Comparison of ENCODE assay signal across 8 mouse cellular contexts in the genomic region with DNA sequence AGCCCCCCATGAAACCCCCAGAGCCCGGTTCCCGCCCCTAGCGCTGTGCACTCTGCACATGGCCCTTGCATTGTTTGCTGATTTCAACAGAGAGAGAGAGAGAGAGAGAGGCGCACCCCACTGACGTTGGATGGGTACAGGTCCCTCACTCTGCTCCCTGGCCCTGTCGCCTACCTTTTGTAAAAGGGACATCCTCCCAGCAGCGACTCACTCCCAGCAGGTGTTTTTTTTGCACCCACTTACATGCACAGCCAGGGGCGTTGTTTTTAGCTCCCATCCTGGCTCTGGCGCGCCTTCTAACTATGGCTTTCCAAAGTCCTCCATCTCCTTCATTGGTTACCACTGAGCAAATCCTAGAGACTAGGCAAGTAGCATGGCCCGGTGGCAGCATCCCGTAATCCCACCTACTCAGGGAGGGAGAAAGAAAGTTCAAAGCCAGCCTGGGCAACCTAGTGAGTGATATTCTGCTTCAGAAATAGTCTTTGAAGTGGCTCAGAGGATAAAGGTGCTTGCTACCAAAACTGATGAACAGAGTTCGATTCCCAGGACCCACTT. TPM values are rescaled to one million over a fixed set of nuclear protein-coding genes. Genes with fewer than 3 reads are reported as not detected.
DNase-seq lines count a peak whose midpoint lies in the region; ATAC-seq and TF ChIP-seq lines count a peak whose summit lies in the region.

No protein-coding gene starts in this region.

- peaks cover 43% of the 10 kb centered on the region for H3K4me1 ChIP-seq in heart, embryonic 12.5 days (replicated peaks)
- H3K4me1 ChIP-seq in G1E (ENCODE audit: insufficient read depth, low read depth, low read length) = peaks cover 54% of the 10 kb centered on the region
- H3K4me1 ChIP-seq in forebrain, embryonic 16.5 days (replicated peaks; ENCODE audit: control insufficient read depth, insufficient read depth, low read length) = peaks cover 38% of the 10 kb centered on the region
- H3K4me1 ChIP-seq in liver, postnatal 0 days (ENCODE audit: insufficient read depth) = peaks cover 34% of the 10 kb centered on the region

- peak overlapping the region; percentile 76 for H3K4me3 ChIP-seq in heart, embryonic 12.5 days
- peak overlapping the region; percentile 93; the same call in 1 of the 2 replicates for H3K4me3 ChIP-seq in G1E (ENCODE audit: low read depth, low read length)
- H3K4me3 ChIP-seq in forebrain, embryonic 16.5 days (replicated peaks; ENCODE audit: low read length) = peak overlapping the region; percentile 75
- peak overlapping the region; percentile 81 for H3K4me3 ChIP-seq in liver, postnatal 0 days (ENCODE audit: low read depth, low read length)

- no peak for DNase-seq in heart, postnatal 25 days (ENCODE audit: low spot score)
- DNase-seq in G1E (ENCODE audit: low spot score) = no peak
- no peak for DNase-seq in liver, postnatal 0 days
- DNase-seq in urinary bladder, adult 2 months (ENCODE audit: low spot score) = no peak
- DNase-seq in c-Kit-positive CD71-positive TER-119-positive erythroid progenitor cells, embryonic 14.5 days (ENCODE audit: low spot score) = no peak
- DNase-seq in thymus, adult 18-20 months = no peak

- no peaks in the 10 kb centered on the region for H3K9me3 ChIP-seq in heart, embryonic 12.5 days (replicated peaks)
- no peaks in the 10 kb centered on the region for H3K9me3 ChIP-seq in G1E (replicated peaks)
- H3K9me3 ChIP-seq in forebrain, embryonic 16.5 days (ENCODE audit: control insufficient read depth, low read length) = no peaks in the 10 kb centered on the region
- H3K9me3 ChIP-seq in liver, postnatal 0 days (ENCODE audit: low read length) = no peaks in the 10 kb centered on the region

- peak overlapping the region; percentile 96 for H3K9ac ChIP-seq in heart, embryonic 12.5 days
- peak overlapping the region; percentile 84 for H3K9ac ChIP-seq in forebrain, embryonic 16.5 days (replicated peaks; ENCODE audit: low read depth, low read length)
- H3K9ac ChIP-seq in liver, postnatal 0 days (replicated peaks) = peak overlapping the region; percentile 95

- H3K27ac ChIP-seq in heart, embryonic 12.5 days (ENCODE audit: poor library complexity, severe bottlenecking) = peak overlapping the region; percentile 100
- peak overlapping the region; percentile 90 for H3K27ac ChIP-seq in forebrain, embryonic 16.5 days (ENCODE audit: low read length)
- peak overlapping the region; percentile 99 for H3K27ac ChIP-seq in liver, postnatal 0 days (ENCODE audit: low read depth)

- no peak for TF ChIP-seq CTCF in G1E (IDR thresholded peaks at IDR 0.05; ENCODE audit: low read depth, low read length)
- peak; percentile 38; the same call in 1 of the 2 replicates for TF ChIP-seq CTCF in liver, postnatal 0 days (IDR thresholded peaks at IDR 0.05; ENCODE audit: low read depth)

- H3K36me3 ChIP-seq in heart, embryonic 12.5 days = peaks cover 19% of the 10 kb centered on the region
- peaks cover 47% of the 10 kb centered on the region for H3K36me3 ChIP-seq in G1E (replicated peaks)
- H3K36me3 ChIP-seq in forebrain, embryonic 16.5 days (ENCODE audit: control insufficient read depth, insufficient read depth) = no peaks in the 10 kb centered on the region
- peaks cover 16% of the 10 kb centered on the region for H3K36me3 ChIP-seq in liver, postnatal 0 days (replicated peaks; ENCODE audit: insufficient read depth, low read length)

- peak; percentile 0; the same call in 1 of the 2 replicates for ATAC-seq in heart, embryonic 12.5 days (ENCODE audit: insufficient number of reproducible peaks, low FRiP score)
- no peak for ATAC-seq in G1E (ENCODE audit: extremely low read depth, insufficient number of reproducible peaks, low FRiP score, poor library complexity, severe bottlenecking)
- ATAC-seq in forebrain, embryonic 16.5 days = no peak
- ATAC-seq in liver, postnatal 0 days = peak; percentile 40

- WGBS in heart, embryonic 12.5 days = 14% methylated on average over 13 of the region's 13 CpGs
- WGBS in forebrain, embryonic 16.5 days = 6% methylated on average over 13 of the region's 13 CpGs
- WGBS in liver, postnatal 0 days (ENCODE audit: insufficient replicate concordance) = 25% methylated on average over 12 of the region's 13 CpGs

- TF ChIP-seq EP300 in liver, postnatal 0 days (IDR thresholded peaks at IDR 0.05; ENCODE audit: low read depth) = no peak

- H3K4me2 ChIP-seq in heart, embryonic 12.5 days = peak overlapping the region; percentile 98
- peak overlapping the region; percentile 98 for H3K4me2 ChIP-seq in forebrain, embryonic 16.5 days (ENCODE audit: low read length)
- H3K4me2 ChIP-seq in liver, postnatal 0 days (ENCODE audit: low read depth, low read length) = peak overlapping the region; percentile 100

- intact Hi-C loops in heart, postnatal 25 days (cut with DNase I) = no loop called here

- H3K27me3 ChIP-seq in heart, embryonic 12.5 days (replicated peaks) = no peaks in the 10 kb centered on the region
- no peaks in the 10 kb centered on the region for H3K27me3 ChIP-seq in G1E (ENCODE audit: insufficient read depth, low read length)
- peaks cover 4% of the 10 kb centered on the region; the same call in 1 of the 2 replicates for H3K27me3 ChIP-seq in forebrain, embryonic 16.5 days (replicated peaks; ENCODE audit: control insufficient read depth, insufficient read depth, low read length)
- H3K27me3 ChIP-seq in liver, postnatal 0 days (ENCODE audit: insufficient read depth, low read length) = peaks cover 2% of the 10 kb centered on the region; the same call in 1 of the 2 replicates

RNA-seq across cellular contexts. Expression of a gene that starts 6.1 kb away (rescaled TPM):
- polyA plus RNA-seq in heart, embryonic 12.5 days (2016; fragmentation: Nextera tagmentation; extraction: Ambion mirVana) = 9.8 and 10.4 TPM in 2 replicates
- total RNA-seq in heart, postnatal 25 days (2021) = 1 to 10 TPM; 3.7 to 4.7 TPM
- 10.2 and 15.8 TPM in 2 replicates for total RNA-seq in G1E (2014; fragmentation: Nextera tagmentation)
- 9.0 and 16.3 TPM in 2 replicates for total RNA-seq in G1E (2017)
- 209 and 355 TPM in 2 replicates for polyA plus RNA-seq in G1E (2012)
- polyA plus RNA-seq in forebrain, embryonic 16.5 days (2015; fragmentation: Nextera tagmentation; extraction: Ambion mirVana) = 17.6 and 18.9 TPM in 2 replicates
- polyA plus RNA-seq in liver, postnatal 0 days (2015; fragmentation: Nextera tagmentation; extraction: Ambion mirVana) = 3.7 and 4.1 TPM in 2 replicates
- 5.0 and 5.2 TPM in 2 replicates for polyA plus RNA-seq in urinary bladder, adult 2 months (2012; rRNA removed)

RNA-seq across cellular contexts. Expression of a gene that starts 27.7 kb away (rescaled TPM):
- polyA plus RNA-seq in heart, embryonic 12.5 days (2016; fragmentation: Nextera tagmentation; extraction: Ambion mirVana) = 24.3 and 31.2 TPM in 2 replicates
- 10 to 100 TPM; 30.7 to 35.3 TPM for total RNA-seq in heart, postnatal 25 days (2021)
- total RNA-seq in G1E (2014; fragmentation: Nextera tagmentation) (8.1 and 16.6 TPM in 2 replicates), G1E (2017) (58.0 and 66.0 TPM in 2 replicates)
- polyA plus RNA-seq in G1E (2012) = 133 and 136 TPM in 2 replicates
- polyA plus RNA-seq in forebrain, embryonic 16.5 days (2015; fragmentation: Nextera tagmentation; extraction: Ambion mirVana) = 25.0 and 29.4 TPM in 2 replicates
- 5.7 and 8.8 TPM in 2 replicates for polyA plus RNA-seq in liver, postnatal 0 days (2015; fragmentation: Nextera tagmentation; extraction: Ambion mirVana)
- 61.4 and 104 TPM in 2 replicates for polyA plus RNA-seq in urinary bladder, adult 2 months (2012; rRNA removed)

RNA-seq across cellular contexts. Expression of a gene that starts 40.9 kb away (rescaled TPM):
- polyA plus RNA-seq in heart, embryonic 12.5 days (2016; fragmentation: Nextera tagmentation; extraction: Ambion mirVana) = 11.0 and 12.1 TPM in 2 replicates
- total RNA-seq in heart, postnatal 25 days (2021) = 10 to 100 TPM; 13.7 to 15.0 TPM
- total RNA-seq in G1E (2014; fragmentation: Nextera tagmentation) (3.5 and 4.1 TPM in 2 replicates), G1E (2017) (18.8 and 23.1 TPM in 2 replicates)
- 92.0 and 140 TPM in 2 replicates for polyA plus RNA-seq in G1E (2012)
- polyA plus RNA-seq in forebrain, embryonic 16.5 days (2015; fragmentation: Nextera tagmentation; extraction: Ambion mirVana) = 23.3 and 27.2 TPM in 2 replicates
- polyA plus RNA-seq in liver, postnatal 0 days (2015; fragmentation: Nextera tagmentation; extraction: Ambion mirVana) = 7.5 and 8.4 TPM in 2 replicates
- polyA plus RNA-seq in urinary bladder, adult 2 months (2012; rRNA removed) = 26.5 and 36.7 TPM in 2 replicates

RNA-seq across cellular contexts. Expression of a gene that starts 55.0 kb away (rescaled TPM):
- 1.1 and 1.8 TPM in 2 replicates for polyA plus RNA-seq in heart, embryonic 12.5 days (2016; fragmentation: Nextera tagmentation; extraction: Ambion mirVana)
- 1 to 10 TPM; 5.1 to 6.5 TPM for total RNA-seq in heart, postnatal 25 days (2021)
- total RNA-seq in G1E (2014; fragmentation: Nextera tagmentation) = not detected in 2 replicates
- total RNA-seq in G1E (2017) = 0.16 and 0.64 TPM in 2 replicates
- not detected in 2 replicates for polyA plus RNA-seq in G1E (2012)
- polyA plus RNA-seq in forebrain, embryonic 16.5 days (2015; fragmentation: Nextera tagmentation; extraction: Ambion mirVana) = 1.2 and 2.0 TPM in 2 replicates
- polyA plus RNA-seq in liver, postnatal 0 days (2015; fragmentation: Nextera tagmentation; extraction: Ambion mirVana) = 5.5 and 6.9 TPM in 2 replicates
- 11.8 and 16.8 TPM in 2 replicates for polyA plus RNA-seq in urinary bladder, adult 2 months (2012; rRNA removed)

Comparison
In these comparisons a context has a peak if more than half of its experiments do, and no peak if none do; other contexts are left out.
1. ATAC-seq: peak in heart, embryonic 12.5 days (single experiment) and liver, postnatal 0 days (single experiment); none in G1E (single experiment) and forebrain, embryonic 16.5 days (single experiment).
2. RNA of a gene that starts 6.1 kb away (polyA plus RNA-seq): 209 to 355 TPM in G1E; 17.6 to 18.9 TPM in forebrain, embryonic 16.5 days, 9.8 to 10.4 TPM in heart, embryonic 12.5 days, 5.0 to 5.2 TPM in urinary bladder, adult 2 months and 3.7 to 4.1 TPM in liver, postnatal 0 days; every median in the first group is over 10 times any median in the second.
3. Peak in every context shown above with its lines, with median percentiles within 50 percentile points of each other: H3K27ac ChIP-seq, H3K4me2 ChIP-seq, H3K4me3 ChIP-seq and H3K9ac ChIP-seq.